Mouse (Mus musculus) liver, postnatal 0 days (tissue): ENCODE measurements at regions not wholly inside any gene's neighbourhood (a gene's known extent, or its start where the extent isn't known, plus 50 kb on each side); places are given as distances from the start of the nearest gene placed in this dataset.

ENCODE experiments used
- ATAC-seq: fragments of 200-750 bp; cut with Nextera tagmentation; 2 replicates; pipeline ENCODE4 v1.8.0; 2017; ENCODE audit warnings: mild to moderate bottlenecking, moderate library complexity
- DNase-seq: peaks from one replicate; pipeline ENCODE4 v3.0.0-alpha.2; 2016
- H3K27ac ChIP-seq: fragments of 300-500 bp; sonication (generic); 2 replicates; pipeline ENCODE4 v1.5.1; 2014; ENCODE audit warnings: antibody characterized with exemption, moderate library complexity, mild to moderate bottlenecking, low read depth
- H3K27me3 ChIP-seq: fragments of 300-500 bp; sonication (generic); 2 replicates; pipeline ENCODE4 v1.6.1; 2014; ENCODE audit warnings: low read length, control low read depth, mixed read lengths; ENCODE audit not compliant: insufficient read depth
- H3K36me3 ChIP-seq: fragments of 300-500 bp; sonication (generic); replicated peaks from 2 replicates; pipeline ENCODE4 v1.6.1; 2014; ENCODE audit warnings: mild to moderate bottlenecking, control low read depth, low read length, moderate library complexity, mixed read lengths; ENCODE audit not compliant: insufficient read depth
- H3K4me1 ChIP-seq: fragments of 300-500 bp; sonication (generic); 2 replicates; pipeline ENCODE4 v1.6.1; 2014; ENCODE audit warnings: antibody characterized with exemption, mild to moderate bottlenecking, control low read depth; ENCODE audit not compliant: insufficient read depth
- H3K4me2 ChIP-seq: fragments of 300-500 bp; sonication (generic); 2 replicates; pipeline ENCODE4 v1.6.1; 2014; ENCODE audit warnings: low read depth, mild to moderate bottlenecking, low read length, moderate library complexity, mixed read lengths
- H3K4me3 ChIP-seq: fragments of 300-500 bp; sonication (generic); 2 replicates; pipeline ENCODE4 v1.5.1; 2014; ENCODE audit warnings: low read depth, low read length
- H3K9ac ChIP-seq: fragments of 300-500 bp; sonication (generic); replicated peaks from 2 replicates; pipeline ENCODE4 v1.6.1; 2014; ENCODE audit warnings: mild to moderate bottlenecking, moderate library complexity
- H3K9me3 ChIP-seq: fragments of 300-500 bp; sonication (generic); 2 replicates; pipeline ENCODE4 v1.6.1; 2016; ENCODE audit warnings: mild to moderate bottlenecking, control low read depth, low read length, mixed read lengths
- CTCF ChIP-seq: sonication (generic); IDR thresholded peaks from 2 replicates; pipeline ENCODE4 v1.5.1; 2016; ENCODE audit warnings: antibody characterized with exemption, low read depth
- EP300 ChIP-seq: IDR thresholded peaks from 2 replicates; pipeline ENCODE4 v1.6.1; 2016; ENCODE audit warnings: antibody characterized with exemption, low read depth, mild to moderate bottlenecking
- WGBS: fragments of 180-500 bp; shearing (Covaris S2); extraction: QIAGEN DNeasy Blood & Tissue Kit; methylation state at CpG from one replicate; pipeline ENCODE4 v1.1.7; 2014; ENCODE audit not compliant: insufficient replicate concordance; 5-methylcytosine and 5-hydroxymethylcytosine counted together

GRCm38 (mm10) chr6:94389716-94390115 lies 106.0 kb upstream of the Magi1 start:
- Histone ChIP-seq H3K27ac (peak overlapping the region; percentile 44; the same call in 1 of the 2 replicates), H3K4me1 (0 out of 2 replicates have a peak, but pooled peaks cover 2% of the 10 kb centered on the region), H3K4me2 (peak overlapping the region; percentile 38; the same call in 1 of the 2 replicates), H3K9ac (no peak overlapping the region), H3K27me3 (no peaks in the 10 kb centered on the region), H3K36me3 (no peaks in the 10 kb centered on the region), H3K9me3 (no peaks in the 10 kb centered on the region), H3K4me3 (no peak overlapping the region)
- TF ChIP-seq CTCF (no peak), EP300 (no peak)
- no peak for DNase-seq
- 49% methylated on average over 9 of the region's 9 CpGs for WGBS
- ATAC-seq, result no peak

- no peak for ATAC-seq
- Histone ChIP-seq H3K36me3 (no peaks in the 10 kb centered on the region), H3K27me3 (no peaks in the 10 kb centered on the region), H3K9me3 (no peaks in the 10 kb centered on the region), H3K4me1 (0 out of 2 replicates have a peak, but pooled peaks cover 2% of the 10 kb centered on the region), H3K9ac (no peak overlapping the region), H3K4me2 (no peak overlapping the region), H3K27ac (no peak overlapping the region), H3K4me3 (no peak overlapping the region)
- no peak for DNase-seq
- 65% methylated on average over 2 of the region's 2 CpGs for WGBS
- TF ChIP-seq CTCF, result no peak
These were observed 103.9 kb upstream of the Magi1 start for GRCm38 (mm10) chr6:94387648-94388047.

GRCm38 (mm10) chr6:94385531-94385930 lies 101.8 kb upstream of the Magi1 start:
- Histone ChIP-seq H3K4me2 (no peak overlapping the region), H3K4me1 (0 out of 2 replicates have a peak, but pooled peaks cover under 1% of the 10 kb centered on the region), H3K9me3 (no peaks in the 10 kb centered on the region), H3K36me3 (no peaks in the 10 kb centered on the region), H3K27me3 (no peaks in the 10 kb centered on the region), H3K9ac (no peak overlapping the region), H3K27ac (no peak overlapping the region), H3K4me3 (no peak overlapping the region)
- TF ChIP-seq CTCF (no peak), EP300 (no peak)
- 83% methylated on average over 2 of the region's 2 CpGs for WGBS
- ATAC-seq, result no peak
- no peak for DNase-seq

- Histone ChIP-seq H3K27me3 (no peaks in the 10 kb centered on the region), H3K4me1 (no peaks in the 10 kb centered on the region), H3K27ac (no peak overlapping the region), H3K9ac (no peak overlapping the region), H3K9me3 (no peaks in the 10 kb centered on the region), H3K36me3 (no peaks in the 10 kb centered on the region), H3K4me2 (no peak overlapping the region), H3K4me3 (no peak overlapping the region)
- ATAC-seq (no peak), DNase-seq (no peak)
- WGBS, result 67% methylated on average over 2 of the region's 2 CpGs
- TF ChIP-seq EP300 (no peak), CTCF (no peak)
These were observed 86.3 kb upstream of the Magi1 start for GRCm38 (mm10) chr6:94369991-94370390.

- Histone ChIP-seq H3K9me3 (no peaks in the 10 kb centered on the region), H3K27ac (no peak overlapping the region), H3K36me3 (no peaks in the 10 kb centered on the region), H3K9ac (no peak overlapping the region), H3K4me2 (no peak overlapping the region), H3K4me1 (no peaks in the 10 kb centered on the region), H3K27me3 (no peaks in the 10 kb centered on the region), H3K4me3 (no peak overlapping the region)
- TF ChIP-seq EP300 (no peak), CTCF (peak; percentile 45)
- DNase-seq (no peak), ATAC-seq (no peak)
- WGBS, result 80% methylated on average over 6 of the region's 6 CpGs
These were observed 80.2 kb upstream of the Magi1 start for GRCm38 (mm10) chr6:94363951-94364350.

- H3K27ac ChIP-seq, result no peak overlapping the region
- H3K9me3 ChIP-seq, result no peaks in the 10 kb centered on the region
- ATAC-seq (no peak), DNase-seq (no peak)
- no peak overlapping the region for H3K4me2 ChIP-seq
- TF ChIP-seq EP300, result no peak
- no peak for TF ChIP-seq CTCF
- no peaks in the 10 kb centered on the region for H3K27me3 ChIP-seq
- H3K4me1 ChIP-seq, result no peaks in the 10 kb centered on the region
- no peak overlapping the region for H3K9ac ChIP-seq
- no peak overlapping the region for H3K4me3 ChIP-seq
- H3K36me3 ChIP-seq, result no peaks in the 10 kb centered on the region
These were observed 78.9 kb upstream of the Magi1 start for GRCm38 (mm10) chr6:94362626-94363025.

GRCm38 (mm10) chr6:94357568-94357967 lies 73.9 kb upstream of the Magi1 start:
- no peaks in the 10 kb centered on the region for H3K4me1 ChIP-seq
- WGBS, result 41% methylated on average over 4 of the region's 4 CpGs
- no peak overlapping the region for H3K4me3 ChIP-seq
- H3K4me2 ChIP-seq, result no peak overlapping the region
- H3K9ac ChIP-seq, result no peak overlapping the region
- no peak for TF ChIP-seq EP300
- TF ChIP-seq CTCF, result no peak
- H3K27me3 ChIP-seq, result no peaks in the 10 kb centered on the region
- ATAC-seq (peak; percentile 44; the same call in 1 of the 2 replicates), DNase-seq (peak; percentile 13)
- no peaks in the 10 kb centered on the region for H3K9me3 ChIP-seq
- no peaks in the 10 kb centered on the region for H3K36me3 ChIP-seq
- H3K27ac ChIP-seq, result no peak overlapping the region
